Mouse (Mus musculus) left cerebral cortex, adult 9 months (tissue): ENCODE results near the gene Hck.

ENCODE experiments used
- DNase-seq, 2 experiments: peaks; one replicate each; pipeline ENCODE4 v3.0.0; 2022; ENCODE audit warnings: low spot score in 2 of 2

Gene Hck

GRCm38 (mm10) chr2:153090551-153091165, 17.6 kb upstream of the Hck start:
- no peak for DNase-seq

DNA sequence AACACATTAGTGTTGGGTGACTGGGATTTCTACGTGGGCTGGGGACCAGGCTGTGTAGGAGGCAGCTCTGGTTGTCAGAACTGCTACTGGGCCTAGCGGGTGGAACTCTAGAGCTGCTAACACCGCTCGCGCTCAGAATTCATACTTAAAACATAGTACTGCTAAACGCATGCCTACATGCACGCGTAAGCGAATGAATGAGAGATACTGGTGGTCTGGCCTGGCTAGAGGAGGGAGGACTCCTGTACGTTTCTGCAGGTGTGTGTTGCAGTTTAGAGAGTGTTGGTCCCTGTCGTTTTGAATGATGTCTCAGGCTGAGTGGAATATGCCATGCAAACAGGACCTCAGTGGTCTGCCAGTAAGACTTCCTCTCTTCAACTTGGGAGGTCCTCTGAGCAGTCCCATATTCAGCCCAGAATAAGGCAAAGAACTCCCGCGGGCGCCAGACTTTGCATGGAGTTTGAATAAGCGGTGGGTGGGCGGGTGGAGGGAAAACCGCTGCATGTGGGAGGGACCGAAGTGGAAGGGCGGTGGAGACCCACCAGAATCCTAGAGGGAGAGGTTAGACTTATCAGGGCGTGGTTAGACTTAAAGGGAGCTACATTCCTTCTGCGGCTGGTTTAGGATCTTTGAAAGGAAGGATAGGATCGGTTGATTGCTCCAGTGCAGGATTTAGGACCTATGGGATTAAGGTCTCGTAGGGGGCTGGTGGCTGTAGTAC, 1.1 kb upstream of the Hck start:
- DNase-seq = no peak

DNA sequence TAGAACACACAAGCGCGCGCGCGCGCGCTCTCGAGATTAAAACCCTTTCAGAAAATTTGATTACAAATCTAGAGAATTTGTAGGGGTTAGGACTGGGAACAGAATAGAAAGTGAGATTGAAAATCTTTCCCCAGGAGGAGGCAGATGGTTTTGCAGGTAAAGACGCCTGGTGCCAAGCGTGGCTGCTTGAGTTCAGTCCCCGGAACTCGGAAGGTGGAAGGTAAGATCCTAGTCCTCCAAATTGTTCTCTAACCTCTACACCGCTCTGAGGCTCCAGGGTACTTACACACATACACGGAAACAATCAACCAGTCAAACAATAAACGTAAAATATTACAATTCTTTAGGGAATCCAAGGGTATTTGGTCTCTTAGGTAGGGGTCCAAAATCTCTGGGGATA, 466 bp upstream of the Hck start:
- DNase-seq = no peak

DNA sequence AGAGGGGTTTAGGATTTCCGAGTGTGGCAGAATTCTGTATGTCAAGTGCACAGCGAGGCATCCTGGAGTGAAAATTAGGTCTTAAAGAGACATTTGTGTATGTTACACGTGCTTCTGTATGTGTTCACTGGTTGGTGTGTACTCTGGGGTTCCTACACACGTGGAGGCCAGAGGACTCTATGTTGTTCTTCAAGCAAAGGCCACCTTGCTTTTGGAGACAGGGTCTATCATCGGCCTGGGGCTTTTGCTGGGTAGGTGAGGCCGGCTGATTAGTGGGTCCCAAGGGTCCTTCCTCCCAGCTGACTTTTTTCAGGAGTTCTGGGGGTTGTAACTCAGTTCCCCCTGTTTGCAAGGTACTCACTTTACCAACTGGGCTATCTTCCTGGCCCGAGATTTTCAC, 1.3 kb downstream of the Hck start:
- DNase-seq = no peak

- DNase-seq = no peak
Measured at GRCm38 (mm10) chr2:153111298-153111697, 3.0 kb downstream of the Hck start.

- DNase-seq = no peak
Measured at GRCm38 (mm10) chr2:153115679-153116081, 7.4 kb downstream of the Hck start.

GRCm38 (mm10) chr2:153117051-153117486, 8.8 kb downstream of the Hck start:
- DNase-seq = peak in 1 of 2 experiments; percentile 18

- DNase-seq = no peak
Measured at GRCm38 (mm10) chr2:153119488-153119887, 11.2 kb downstream of the Hck start.

DNA sequence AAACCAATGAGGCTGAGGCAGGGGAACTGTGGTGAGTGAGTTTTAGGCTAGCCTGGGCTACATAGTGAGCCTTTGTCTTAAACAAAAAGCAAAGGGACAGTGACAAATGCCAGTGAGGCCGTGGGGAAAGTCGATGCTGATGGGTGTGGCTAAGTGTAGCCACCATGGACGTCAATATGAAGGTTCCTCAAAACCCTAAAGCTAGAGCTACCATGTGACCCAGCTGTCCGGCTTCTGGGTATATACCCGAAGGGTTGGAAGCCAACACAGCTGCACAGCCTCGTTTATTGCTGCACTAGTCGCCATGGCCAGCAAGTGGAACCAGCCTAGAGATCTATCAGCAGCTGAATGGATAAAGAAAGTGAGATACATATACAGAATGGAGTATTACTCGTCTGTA, 11.9 kb downstream of the Hck start:
- no peak for DNase-seq

DNA sequence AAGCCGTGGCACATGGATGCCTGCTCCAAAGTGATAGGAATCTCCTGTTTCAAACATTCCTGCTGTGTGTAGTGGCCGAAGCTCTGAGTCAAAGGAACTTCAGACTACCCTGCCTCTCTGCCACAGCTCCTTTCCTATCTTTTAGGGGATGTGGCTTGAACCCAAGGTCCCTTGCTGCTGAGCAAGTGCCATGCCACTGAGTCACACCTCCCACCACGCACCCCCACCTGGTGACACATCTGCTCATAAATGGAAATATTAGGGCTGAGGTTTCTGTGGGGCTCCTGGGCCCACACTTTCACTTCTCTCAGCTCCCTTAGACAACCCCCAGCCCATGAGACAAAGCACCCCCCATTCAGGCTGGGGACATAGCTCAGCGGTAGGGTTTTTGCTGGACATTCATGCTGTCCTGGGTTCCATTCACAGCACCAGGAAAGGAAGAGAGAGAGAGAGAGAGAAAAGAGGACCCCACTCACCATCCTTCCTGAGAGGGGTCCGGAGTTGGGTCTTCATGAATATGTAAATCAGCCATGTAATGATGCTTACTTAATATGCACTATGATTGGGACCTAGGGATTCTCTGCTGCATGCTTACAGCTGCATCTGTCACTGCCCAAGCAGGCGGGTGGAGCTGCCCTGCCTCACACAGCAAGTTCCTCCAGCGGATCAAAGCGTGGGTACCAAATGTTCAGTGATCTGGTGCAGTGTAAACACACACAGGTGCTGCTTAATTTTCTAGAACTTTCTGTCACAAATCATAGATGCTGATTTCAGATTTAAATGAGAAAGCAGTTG, 13.8 kb downstream of the Hck start:
- DNase-seq = no peak

GRCm38 (mm10) chr2:153122701-153123100, 14.4 kb downstream of the Hck start:
- no peak for DNase-seq

DNA sequence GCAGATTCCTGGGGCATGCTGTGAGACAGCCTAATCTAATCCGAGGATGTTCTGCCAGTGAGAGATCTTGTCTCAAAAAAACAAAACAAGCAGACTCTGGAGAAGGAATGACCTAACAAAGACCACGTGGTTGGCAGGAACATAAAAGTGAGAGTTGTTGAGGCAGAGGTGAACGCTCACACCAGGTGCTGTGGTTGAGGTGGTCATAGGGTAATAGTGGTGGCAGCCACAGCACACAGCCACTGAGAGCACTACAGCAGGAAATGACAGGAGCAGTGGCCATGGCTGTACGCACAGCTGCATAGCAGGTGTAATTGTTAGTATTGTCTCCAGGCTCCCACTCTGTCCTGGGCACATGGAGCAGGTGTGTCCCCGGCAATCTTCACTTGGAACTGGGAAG, 17.6 kb downstream of the Hck start:
- no peak for DNase-seq

DNA sequence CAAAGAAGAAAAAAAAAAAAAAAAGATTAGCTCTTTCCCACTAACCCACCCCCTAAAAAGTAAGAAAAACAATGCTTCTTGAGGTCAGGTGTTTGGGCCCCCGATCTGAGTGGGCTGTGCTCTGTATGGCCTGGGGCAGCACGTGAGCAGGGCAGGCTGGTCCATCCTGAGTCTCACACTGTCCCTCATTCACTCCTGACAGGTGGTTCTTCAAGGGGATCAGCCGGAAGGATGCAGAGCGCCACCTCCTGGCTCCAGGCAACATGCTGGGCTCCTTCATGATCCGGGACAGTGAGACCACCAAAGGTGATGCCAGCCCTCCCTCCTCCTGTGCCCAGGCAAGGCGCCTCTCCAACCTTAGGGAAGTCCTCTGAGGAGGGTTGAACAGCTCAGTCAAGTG, 22.8 kb downstream of the Hck start:
- DNase-seq = no peak

- no peak for DNase-seq
Measured at GRCm38 (mm10) chr2:153134237-153134636, 26.0 kb downstream of the Hck start.

- no peak for DNase-seq
Measured at GRCm38 (mm10) chr2:153136211-153136610, 27.9 kb downstream of the Hck start.

DNA sequence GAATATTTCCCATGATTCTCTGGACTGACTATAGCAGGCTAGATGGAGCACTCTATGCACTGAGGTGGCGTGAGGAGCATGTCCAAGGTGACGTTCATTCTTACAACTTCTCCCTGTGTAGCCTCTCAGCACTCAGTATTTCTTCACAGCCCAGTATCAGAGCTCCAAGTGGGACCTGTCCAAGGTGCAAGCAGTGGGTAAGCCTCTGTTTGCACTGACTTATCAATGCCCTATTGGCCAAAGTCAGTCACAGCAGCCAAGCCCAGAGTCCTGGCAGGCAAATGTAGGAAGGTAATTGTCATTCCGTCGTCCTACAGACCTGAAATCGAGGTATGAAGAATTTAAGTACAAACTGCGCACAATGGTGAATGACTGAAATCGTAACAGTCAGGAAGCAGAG, 30.9 kb downstream of the Hck start:
- no peak for DNase-seq

DNA sequence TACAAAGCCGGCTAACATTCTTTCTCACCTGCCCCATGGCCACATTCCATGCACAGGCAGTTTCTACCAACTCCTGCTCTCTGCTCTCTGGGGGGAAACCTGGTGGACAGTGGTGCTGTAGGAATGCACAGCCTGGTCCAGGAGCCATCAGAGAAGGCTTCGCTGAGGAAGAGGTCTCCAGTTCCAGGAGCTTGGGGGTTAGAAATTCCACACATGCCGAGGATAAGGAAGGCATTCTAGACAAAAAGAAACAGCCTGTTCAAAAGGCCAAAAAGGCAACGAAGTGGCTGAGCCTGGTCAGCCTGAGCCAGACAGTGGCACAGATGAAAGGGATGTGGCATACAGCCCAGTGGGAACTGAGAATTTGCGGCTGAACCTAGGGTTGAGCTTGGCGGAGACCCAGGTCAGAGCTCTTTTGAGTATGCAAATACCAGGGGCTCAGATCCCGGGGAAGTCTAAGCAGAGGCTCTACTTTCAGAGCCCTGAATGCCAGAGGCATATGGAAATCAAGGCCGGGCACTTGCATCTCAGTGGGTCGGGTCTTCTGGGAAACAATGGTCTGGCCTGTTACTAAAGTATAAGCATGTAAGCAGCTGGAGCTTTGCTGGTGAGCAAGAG, 31.8 kb downstream of the Hck start:
- DNase-seq = peak in 1 of 2 experiments; percentile 31

DNA sequence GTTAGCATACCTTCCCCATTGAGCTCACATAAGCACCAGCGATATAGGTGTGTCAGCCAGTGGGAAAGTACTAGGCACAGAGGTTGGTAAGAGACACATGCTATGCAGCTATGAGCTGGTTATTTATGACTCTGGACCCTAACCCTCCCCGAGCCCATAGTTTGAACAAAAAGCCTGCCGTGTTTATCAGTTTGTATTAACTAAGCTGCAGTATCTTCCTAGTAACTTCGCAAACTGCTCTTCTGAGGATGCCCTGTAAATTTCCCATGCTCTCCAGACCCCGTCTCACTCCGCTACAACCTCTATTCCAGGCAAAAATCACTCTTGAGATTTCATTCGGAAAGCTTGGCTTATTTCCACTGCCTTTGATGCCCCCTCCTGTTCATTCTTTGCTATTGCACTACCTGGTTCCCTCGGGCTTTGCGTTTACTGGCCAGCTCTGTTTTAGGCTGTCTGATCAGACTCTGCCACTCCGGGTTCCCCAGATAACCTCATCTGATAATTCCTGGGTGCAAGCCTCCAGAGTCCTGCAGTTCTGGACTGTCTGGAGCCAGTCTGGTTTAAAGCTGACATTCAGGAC, 34.4 kb downstream of the Hck start:
- peak in 1 of 2 experiments; percentile 66 for DNase-seq

- no peak for DNase-seq
Measured at GRCm38 (mm10) chr2:153145346-153145745, 37.1 kb downstream of the Hck start.

DNA sequence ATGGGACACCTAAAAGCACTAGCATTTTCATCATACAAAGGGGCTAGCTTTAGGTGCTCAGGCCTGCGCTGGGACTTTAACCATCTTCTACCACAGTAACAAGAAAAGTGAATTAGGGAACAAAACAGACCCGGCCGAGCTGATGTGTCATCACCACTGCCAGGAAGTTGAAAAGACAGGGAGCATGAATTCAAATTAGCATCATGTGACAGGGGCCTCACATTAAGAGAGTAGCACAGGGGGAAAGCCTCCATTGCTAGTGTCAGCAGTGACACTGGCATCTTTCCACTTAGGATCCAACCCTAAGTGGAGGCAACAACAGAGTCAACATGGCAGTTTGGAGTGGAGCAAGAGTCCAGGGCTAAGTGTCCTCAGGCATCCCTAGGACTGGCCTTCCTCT, 39.0 kb downstream of the Hck start:
- no peak for DNase-seq

DNA sequence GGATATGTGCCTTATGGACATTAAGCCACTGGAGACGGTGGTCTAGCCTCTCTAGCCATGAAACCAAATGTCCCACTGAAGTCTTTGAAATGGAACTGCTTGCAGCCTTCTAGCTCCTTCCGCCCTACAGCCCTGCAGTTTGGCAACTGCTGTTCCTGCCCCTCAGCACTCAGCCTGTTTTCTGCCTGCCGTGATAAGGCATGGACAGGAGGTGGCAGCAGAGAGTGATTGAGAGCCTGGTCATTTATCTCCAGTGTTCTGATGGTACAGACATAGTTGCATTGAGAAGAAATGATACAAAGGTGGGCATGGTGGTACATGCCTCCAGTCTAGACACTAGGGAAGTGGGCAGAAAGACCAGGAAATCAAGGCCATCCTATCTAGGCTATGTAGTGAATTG, 39.4 kb downstream of the Hck start:
- peak in 1 of 2 experiments; percentile 73 for DNase-seq

GRCm38 (mm10) chr2:153149742-153150141, 41.5 kb downstream of the Hck start:
- DNase-seq = no peak
